Comparison of ENCODE assay signal across 24 mouse cellular contexts in the genomic region with DNA sequence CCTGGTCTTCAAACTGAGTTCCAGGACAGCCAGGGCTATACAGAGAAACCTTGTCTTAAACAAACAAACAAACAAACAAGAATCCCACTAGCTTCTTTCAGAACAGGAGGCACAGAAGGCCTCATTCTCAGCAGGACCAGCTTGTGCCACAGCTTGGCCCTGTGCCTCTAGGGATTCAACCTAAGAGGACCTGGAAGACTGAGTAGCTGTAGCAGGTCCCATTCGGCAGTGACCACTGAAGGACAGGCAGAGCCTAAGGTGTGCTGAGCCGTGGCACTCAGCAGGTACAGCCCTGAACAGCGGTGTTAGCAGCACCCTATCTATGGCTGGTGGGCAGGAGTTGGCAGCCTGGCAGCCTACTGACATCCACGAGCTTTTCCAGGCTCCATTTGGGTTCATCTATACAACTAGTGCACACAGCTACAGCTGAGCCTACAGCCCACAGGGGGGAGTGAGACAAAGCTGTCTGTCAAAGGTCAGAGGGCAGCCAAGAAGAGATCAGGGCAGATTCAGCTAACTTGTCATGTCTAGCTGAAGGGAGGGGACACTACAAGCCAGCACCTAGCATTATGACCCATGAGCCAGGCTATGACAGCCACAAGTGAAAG.
"Had no signal": no experiment of that assay in that cellular context is flagged by ENCODE, and none has a peak within 500 bp of the region (broad histone marks: within the 10 kb centered on the region; RNA-seq: fewer than 3 reads in every experiment).

No protein-coding gene starts in this region.

- H3K4me1 ChIP-seq: limb, embryonic 12.5 days; limb, embryonic 15.5 days; lung, embryonic 15.5 days; midbrain, embryonic 10.5 days; neural tube, embryonic 12.5 days; neural tube, embryonic 15.5 days; stomach, embryonic 15.5 days had no signal

- H3K27me3 ChIP-seq: limb, embryonic 12.5 days; limb, embryonic 15.5 days; lung, embryonic 15.5 days; megakaryocyte, embryonic 14.5 days; neural tube, embryonic 12.5 days; neural tube, embryonic 15.5 days; stomach, embryonic 15.5 days had no signal

- H3K9ac ChIP-seq: limb, embryonic 12.5 days; limb, embryonic 15.5 days; liver, embryonic 14.5 days; lung, embryonic 15.5 days; neural tube, embryonic 12.5 days; neural tube, embryonic 15.5 days; stomach, embryonic 15.5 days had no signal

- DNase-seq: kidney, adult 9 months; kidney, postnatal 14 days; kidney, postnatal 4 days; left cerebral cortex, postnatal 4 days; lung, adult 18-20 months; lung, postnatal 10 days; lung, postnatal 36 days; midbrain, embryonic 14.5 days; retina, postnatal 1 day; right cerebral cortex, postnatal 25 days; spleen, adult 18-20 months; thymus, adult 2 months; thymus, postnatal 14 days; thymus, postnatal 4 days had no signal

- H3K27ac ChIP-seq: limb, embryonic 12.5 days; limb, embryonic 15.5 days; liver, embryonic 14.5 days; lung, embryonic 15.5 days; midbrain, embryonic 10.5 days; neural tube, embryonic 12.5 days; neural tube, embryonic 15.5 days; stomach, embryonic 15.5 days had no signal

- H3K9me3 ChIP-seq: limb, embryonic 12.5 days; limb, embryonic 15.5 days; lung, embryonic 15.5 days; megakaryocyte, embryonic 14.5 days; midbrain, embryonic 10.5 days; neural tube, embryonic 12.5 days; neural tube, embryonic 15.5 days; stomach, embryonic 15.5 days had no signal

- H3K4me2 ChIP-seq: limb, embryonic 12.5 days; limb, embryonic 15.5 days; liver, embryonic 11.5 days; lung, embryonic 15.5 days; neural tube, embryonic 12.5 days; neural tube, embryonic 15.5 days; stomach, embryonic 15.5 days had no signal

- H3K4me3 ChIP-seq: limb, embryonic 12.5 days; limb, embryonic 15.5 days; lung, embryonic 15.5 days; megakaryocyte, embryonic 14.5 days; midbrain, embryonic 10.5 days; neural tube, embryonic 12.5 days; neural tube, embryonic 15.5 days; stomach, embryonic 15.5 days had no signal
